Mouse (Mus musculus): ENCODE measurements around the gene Hgfac. TPM values are rescaled to one million over a fixed set of nuclear protein-coding genes. Genes with fewer than 3 reads are reported as not detected.

The Hgfac gene
- polyA plus RNA-seq, 1 experiment from 2014 or later, result 0.37 TPM

GRCm38 (mm10) chr5:35071855-35072254 lies 30.5 kb downstream of the Hgfac start:
- Histone ChIP-seq H3K9me3 (ENCODE audit: low read depth, low read length) (no peaks in the 10 kb centered on the region), H3K4me3 (ENCODE audit: low read depth, low read length) (no peak overlapping the region), H3K4me2 (no peak overlapping the region), H3K9ac (no peak overlapping the region), H3K4me1 (ENCODE audit: insufficient read depth) (no peaks in the 10 kb centered on the region), H3K27ac (ENCODE audit: low read depth) (no peak overlapping the region), H3K36me3 (ENCODE audit: insufficient read depth) (no peaks in the 10 kb centered on the region), H3K27me3 (ENCODE audit: insufficient read depth, low read length) (no peaks in the 10 kb centered on the region)
- 83% methylated on average over 6 of the region's 6 CpGs for WGBS
- no peak for ATAC-seq (ENCODE audit: insufficient read depth)
- DNase-seq, result no peak
- TF ChIP-seq CTCF (IDR thresholded peaks at IDR 0.05; ENCODE audit: low read depth), result no peak

- H3K36me3 ChIP-seq (ENCODE audit: insufficient read depth), result no peaks in the 10 kb centered on the region
- ATAC-seq (ENCODE audit: insufficient read depth), result no peak
- 79% methylated on average over 11 of the region's 11 CpGs for WGBS
Observed at GRCm38 (mm10) chr5:35073235-35073634, 31.9 kb downstream of the Hgfac start.

GRCm38 (mm10) chr5:35073992-35074391 lies 32.7 kb downstream of the Hgfac start:
- H3K36me3 ChIP-seq (ENCODE audit: insufficient read depth), result no peaks in the 10 kb centered on the region
- H3K27me3 ChIP-seq (ENCODE audit: insufficient read depth, low read length), result peaks cover 3% of the 10 kb centered on the region; the same call in 1 of the 2 replicates
- no peak for TF ChIP-seq CTCF (IDR thresholded peaks at IDR 0.05; ENCODE audit: low read depth)
- H3K4me3 ChIP-seq (ENCODE audit: low read depth, low read length), result no peak overlapping the region
- H3K4me2 ChIP-seq, result no peak overlapping the region
- no peaks in the 10 kb centered on the region for H3K4me1 ChIP-seq (ENCODE audit: insufficient read depth)
- H3K27ac ChIP-seq (ENCODE audit: low read depth), result no peak overlapping the region
- DNase-seq (no peak), ATAC-seq (ENCODE audit: insufficient read depth) (no peak)
- 62% methylated on average over 9 of the region's 9 CpGs for WGBS
- H3K9me3 ChIP-seq (ENCODE audit: low read depth, low read length), result no peaks in the 10 kb centered on the region
- H3K9ac ChIP-seq, result no peak overlapping the region

More at GRCm38 (mm10) chr5:35073235-35073634, 31.9 kb downstream of the Hgfac start:
- no peak overlapping the region for H3K27ac ChIP-seq (ENCODE audit: low read depth)
- no peak overlapping the region for H3K4me2 ChIP-seq
- no peak overlapping the region for H3K9ac ChIP-seq
- no peaks in the 10 kb centered on the region for H3K9me3 ChIP-seq (ENCODE audit: low read depth, low read length)
- no peak for DNase-seq
- TF ChIP-seq CTCF (IDR thresholded peaks at IDR 0.05; ENCODE audit: low read depth), result no peak
- no peak overlapping the region for H3K4me3 ChIP-seq (ENCODE audit: low read depth, low read length)
- H3K4me1 ChIP-seq (ENCODE audit: insufficient read depth), result no peaks in the 10 kb centered on the region
- no peaks in the 10 kb centered on the region for H3K27me3 ChIP-seq (ENCODE audit: insufficient read depth, low read length)

GRCm38 (mm10) chr5:35076369-35076768 lies 35.1 kb downstream of the Hgfac start:
- Histone ChIP-seq H3K36me3 (ENCODE audit: insufficient read depth) (no peaks in the 10 kb centered on the region), H3K27ac (ENCODE audit: low read depth) (no peak overlapping the region), H3K4me2 (no peak overlapping the region), H3K27me3 (ENCODE audit: insufficient read depth, low read length) (peaks cover 5% of the 10 kb centered on the region; the same call in 1 of the 2 replicates), H3K4me3 (ENCODE audit: low read depth, low read length) (no peak overlapping the region), H3K4me1 (ENCODE audit: insufficient read depth) (no peaks in the 10 kb centered on the region), H3K9ac (no peak overlapping the region), H3K9me3 (ENCODE audit: low read depth, low read length) (no peaks in the 10 kb centered on the region)
- no peak for DNase-seq
- no peak for TF ChIP-seq CTCF (IDR thresholded peaks at IDR 0.05; ENCODE audit: low read depth)
- ATAC-seq (ENCODE audit: insufficient read depth), result no peak
- 95% methylated on average over 1 of the region's 1 CpGs for WGBS

GRCm38 (mm10) chr5:35079101-35079500 lies 37.8 kb downstream of the Hgfac start:
- DNase-seq (no peak), ATAC-seq (ENCODE audit: insufficient read depth) (no peak)
- Histone ChIP-seq H3K9me3 (ENCODE audit: low read depth, low read length) (no peaks in the 10 kb centered on the region), H3K4me1 (ENCODE audit: insufficient read depth) (no peaks in the 10 kb centered on the region), H3K9ac (no peak overlapping the region), H3K36me3 (ENCODE audit: insufficient read depth) (no peaks in the 10 kb centered on the region), H3K4me2 (0 out of 2 replicates have a peak overlapping the region, but pooled peaks have one; percentile 10), H3K4me3 (ENCODE audit: low read depth, low read length) (no peak overlapping the region), H3K27ac (ENCODE audit: low read depth) (no peak overlapping the region), H3K27me3 (ENCODE audit: insufficient read depth, low read length) (peaks cover 5% of the 10 kb centered on the region; the same call in 1 of the 2 replicates)
- WGBS, result 30% methylated on average over 18 of the region's 18 CpGs
- no peak for TF ChIP-seq CTCF (IDR thresholded peaks at IDR 0.05; ENCODE audit: low read depth)

GRCm38 (mm10) chr5:35084913-35085312 lies 43.6 kb downstream of the Hgfac start:
- ATAC-seq (ENCODE audit: insufficient read depth), result no peak
- Histone ChIP-seq H3K36me3 (ENCODE audit: insufficient read depth) (no peaks in the 10 kb centered on the region), H3K4me3 (ENCODE audit: low read depth, low read length) (no peak overlapping the region), H3K4me2 (no peak overlapping the region), H3K27ac (ENCODE audit: low read depth) (no peak overlapping the region), H3K27me3 (ENCODE audit: insufficient read depth, low read length) (no peaks in the 10 kb centered on the region), H3K9me3 (ENCODE audit: low read depth, low read length) (no peaks in the 10 kb centered on the region), H3K9ac (no peak overlapping the region), H3K4me1 (ENCODE audit: insufficient read depth) (no peaks in the 10 kb centered on the region)
- no peak for DNase-seq
- 57% methylated on average over 3 of the region's 3 CpGs for WGBS
- no peak for TF ChIP-seq CTCF (IDR thresholded peaks at IDR 0.05; ENCODE audit: low read depth)

GRCm38 (mm10) chr5:35088785-35089613 lies 47.7 kb downstream of the Hgfac start:
- H3K4me3 ChIP-seq (ENCODE audit: low read depth, low read length), result no peak overlapping the region
- TF ChIP-seq CTCF (IDR thresholded peaks at IDR 0.05; ENCODE audit: low read depth), result peak; percentile 82
- ATAC-seq (ENCODE audit: insufficient read depth) (no peak), DNase-seq (peak; percentile 72)
- peaks cover 20% of the 10 kb centered on the region for H3K36me3 ChIP-seq (ENCODE audit: insufficient read depth)
- no peaks in the 10 kb centered on the region for H3K27me3 ChIP-seq (ENCODE audit: insufficient read depth, low read length)
- 65% methylated on average over 9 of the region's 9 CpGs for WGBS
- no peaks in the 10 kb centered on the region for H3K9me3 ChIP-seq (ENCODE audit: low read depth, low read length)
- H3K9ac ChIP-seq, result no peak overlapping the region
- H3K27ac ChIP-seq (ENCODE audit: low read depth), result no peak overlapping the region
- no peaks in the 10 kb centered on the region for H3K4me1 ChIP-seq (ENCODE audit: insufficient read depth)
- no peak overlapping the region for H3K4me2 ChIP-seq

Data from lung, embryonic 14.5 days (tissue).